Mouse (Mus musculus) cerebellum, postnatal 36 days (tissue): ENCODE data around the gene Gm14819.
"Not testable (repeated sequence)": the region's sequence is repeated elsewhere in the genome, so short reads cannot be mapped to it uniquely, and the experiment has no call there.

Experiments
- DNase-seq, 2 experiments: peaks; one replicate each; pipeline ENCODE4 v3.0.0; 2021 to 2022; ENCODE audit warnings: mixed read lengths in 2 of 2

The Gm14819 gene

DNA sequence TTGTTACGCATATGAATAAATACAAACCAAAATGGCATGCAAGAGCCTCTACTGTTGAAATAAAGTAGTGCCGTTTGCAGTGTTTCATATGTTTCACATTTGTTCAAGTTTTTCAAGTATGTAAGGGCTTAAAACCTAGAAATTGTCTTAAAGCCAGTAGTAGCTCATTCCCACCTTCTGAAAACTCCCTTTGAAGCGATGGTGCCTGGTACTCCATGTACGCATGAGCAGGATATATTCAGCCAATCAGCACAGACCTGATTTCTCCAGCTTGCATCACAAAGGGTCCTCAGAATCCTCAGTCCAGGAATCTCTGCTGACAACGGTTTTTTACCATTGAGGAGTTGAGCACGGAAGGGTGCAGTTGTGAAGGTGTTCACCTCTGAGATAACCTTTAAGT lies at the start of gene Gm14819:
TSS of gene Gm14819 (plus strand) at position 301 of the 400 bp plus-strand sequence.
- not testable (repeated sequence) for DNase-seq
